Mouse (Mus musculus): ENCODE measurements around the gene Rdm1.

GRCm38 (mm10) chr11:101642931-101643330 lies 15.9 kb downstream of the Rdm1 start:
- TF ChIP-seq CTCF (IDR thresholded peaks at IDR 0.05; ENCODE audit: low read depth) (no peak), EP300 (optimal IDR thresholded peaks at IDR 0.05) (no peak)
